ENCODE assay signal across 8 mouse cellular contexts in genomic region chr13:65240509-65241098, GRCm38 (mm10). TPM values are rescaled to one million over a fixed set of nuclear protein-coding genes. Genes with fewer than 3 reads are reported as not detected.
DNase-seq lines count a peak whose midpoint lies in the region; ATAC-seq and TF ChIP-seq lines count a peak whose summit lies in the region.

No protein-coding gene starts in this region.

- H3K9ac ChIP-seq in ES-E14 (ENCODE audit: insufficient read depth, low read depth, low read length, poor library complexity, severe bottlenecking), result peak overlapping the region; percentile 93
- peak overlapping the region; percentile 75 for H3K9ac ChIP-seq in forebrain, embryonic 16.5 days (replicated peaks; ENCODE audit: low read depth, low read length)
- peak overlapping the region; percentile 68 for H3K9ac ChIP-seq in lung, embryonic 15.5 days

- no peaks in the 10 kb centered on the region for H3K9me3 ChIP-seq in ES-E14 (ENCODE audit: control insufficient read depth, insufficient read depth, low read depth, low read length)
- peaks cover 5% of the 10 kb centered on the region; the same call in 1 of the 2 replicates for H3K9me3 ChIP-seq in forebrain, embryonic 16.5 days (ENCODE audit: control insufficient read depth, low read length)
- H3K9me3 ChIP-seq in lung, embryonic 15.5 days, result peaks cover 2% of the 10 kb centered on the region; the same call in 1 of the 2 replicates

- no peaks in the 10 kb centered on the region for H3K36me3 ChIP-seq in ES-E14 (ENCODE audit: control insufficient read depth, insufficient read depth, low read length, poor library complexity, severe bottlenecking)
- no peaks in the 10 kb centered on the region for H3K36me3 ChIP-seq in forebrain, embryonic 16.5 days (ENCODE audit: control insufficient read depth, insufficient read depth)
- peaks cover 10% of the 10 kb centered on the region; the same call in 1 of the 2 replicates for H3K36me3 ChIP-seq in lung, embryonic 15.5 days

- DNase-seq in ES-E14 (ENCODE audit: low read depth, low spot score), result peak; percentile 98
- DNase-seq in cerebellum, adult 11 months, result peak; percentile 97
- DNase-seq in heart, postnatal 4 days, result peak; percentile 97
- DNase-seq in layer of hippocampus, adult 8-10 months (ENCODE audit: low spot score in 2 of 2), result peak; percentile 97 to 98
- peak; percentile 94 for DNase-seq in ovary, adult 18-20 months (ENCODE audit: low spot score)
- peak; percentile 99 for DNase-seq in thymus, postnatal 0 days (ENCODE audit: low spot score)

- ATAC-seq in forebrain, embryonic 16.5 days, result peak; percentile 96
- peak; percentile 90 for ATAC-seq in lung, embryonic 15.5 days (ENCODE audit: borderline replicate concordance, extremely low read depth, low FRiP score, low TSS enrichment)

- H3K4me3 ChIP-seq in ES-E14 (ENCODE audit: insufficient read depth in 1 of 2, low read depth in 1 of 2, low read length in 2 of 2, poor library complexity in 1 of 2, severe bottlenecking in 1 of 2), result peak overlapping the region; percentile 82 to 96
- H3K4me3 ChIP-seq in forebrain, embryonic 16.5 days (replicated peaks; ENCODE audit: low read length), result peak overlapping the region; percentile 86
- peak overlapping the region; percentile 89 for H3K4me3 ChIP-seq in lung, embryonic 15.5 days

- in situ Hi-C loops in ES-E14 (cut with MboI; ENCODE audit: low sequenced_read_pairs in 2 of 2, unreplicated experiment in 2 of 2), result no loop called here

- H3K27ac ChIP-seq in ES-E14 (ENCODE audit: insufficient read depth, low read depth, low read length, poor library complexity, severe bottlenecking), result peak overlapping the region; percentile 90
- H3K27ac ChIP-seq in forebrain, embryonic 16.5 days (ENCODE audit: low read length), result peak overlapping the region; percentile 98
- H3K27ac ChIP-seq in lung, embryonic 15.5 days, result peak overlapping the region; percentile 94

- peaks cover 0 to 15% of the 10 kb centered on the region in 2 experiments; a peak in 2 of 4 replicates for H3K4me1 ChIP-seq in ES-E14 (ENCODE audit: control insufficient read depth in 2 of 2, insufficient read depth in 2 of 2, low read length in 2 of 2, poor library complexity in 1 of 2)
- H3K4me1 ChIP-seq in forebrain, embryonic 16.5 days (replicated peaks; ENCODE audit: control insufficient read depth, insufficient read depth, low read length), result peaks cover 14% of the 10 kb centered on the region
- peaks cover 13% of the 10 kb centered on the region for H3K4me1 ChIP-seq in lung, embryonic 15.5 days

- H3K4me2 ChIP-seq in forebrain, embryonic 16.5 days (ENCODE audit: low read length), result peak overlapping the region; percentile 100
- H3K4me2 ChIP-seq in lung, embryonic 15.5 days, result peak overlapping the region; percentile 92

- WGBS in forebrain, embryonic 16.5 days, result under 1% methylated on average over 28 of the region's 28 CpGs
- WGBS in lung, embryonic 15.5 days, result under 1% methylated on average over 28 of the region's 28 CpGs

- no peaks in the 10 kb centered on the region for H3K27me3 ChIP-seq in forebrain, embryonic 16.5 days (replicated peaks; ENCODE audit: control insufficient read depth, insufficient read depth, low read length)
- no peaks in the 10 kb centered on the region for H3K27me3 ChIP-seq in lung, embryonic 15.5 days

TF ChIP-seq in ES-E14, 5 proteins besides CTCF, POLR2A, EP300 and RAD21:
- TF ChIP-seq ZNF384 (IDR thresholded peaks at IDR 0.05; ENCODE audit: low read depth, low read length) (no peak), CHD2 (IDR thresholded peaks at IDR 0.05; ENCODE audit: low read depth, low read length) (peak; percentile 88), HCFC1 (IDR thresholded peaks at IDR 0.05; ENCODE audit: borderline replicate concordance, insufficient read depth, low read length) (no peak), ZC3H11A (IDR thresholded peaks at IDR 0.05; ENCODE audit: borderline replicate concordance, low read depth, low read length) (no peak)

RNA-seq across cellular contexts. Expression of gene Gm10775, which starts 18.7 kb away (rescaled TPM):
- 0.21 TPM in 1 of 2 replicates, not detected in the other for total RNA-seq in ES-E14 (2012; rRNA removed)
- not detected in 2 replicates for polyA plus RNA-seq in forebrain, embryonic 16.5 days (2015; fragmentation: Nextera tagmentation; extraction: Ambion mirVana)
- total RNA-seq in heart, postnatal 4 days (2021), result not detected
- total RNA-seq in layer of hippocampus, adult 8-10 months (2022), result under 1 TPM in 2 of 4 experiments, not detected in 2; 0.31 to 0.36 TPM
- not detected in 2 replicates for polyA plus RNA-seq in lung, embryonic 15.5 days (2015; fragmentation: Nextera tagmentation; extraction: Ambion mirVana)
- not detected in 2 replicates for polyA plus RNA-seq in thymus, postnatal 0 days (2015; fragmentation: Nextera tagmentation; extraction: Ambion mirVana)

RNA-seq across cellular contexts. Expression of gene Nlrp4f, which starts 34.8 kb away (rescaled TPM):
- total RNA-seq in ES-E14 (2012; rRNA removed), result 1.1 and 4.6 TPM in 2 replicates
- not detected in 2 replicates for polyA plus RNA-seq in forebrain, embryonic 16.5 days (2015; fragmentation: Nextera tagmentation; extraction: Ambion mirVana)
- total RNA-seq in heart, postnatal 4 days (2021), result not detected
- total RNA-seq in layer of hippocampus, adult 8-10 months (2022), result under 1 TPM in 2 of 4 experiments, not detected in 2; 0.17 to 0.18 TPM
- not detected in 2 replicates for polyA plus RNA-seq in lung, embryonic 15.5 days (2015; fragmentation: Nextera tagmentation; extraction: Ambion mirVana)
- not detected in 2 replicates for polyA plus RNA-seq in thymus, postnatal 0 days (2015; fragmentation: Nextera tagmentation; extraction: Ambion mirVana)

RNA-seq across cellular contexts. Expression of gene Zfp369, which starts 38.0 kb away (rescaled TPM):
- 30.7 and 36.0 TPM in 2 replicates for total RNA-seq in ES-E14 (2012; rRNA removed)
- polyA plus RNA-seq in forebrain, embryonic 16.5 days (2015; fragmentation: Nextera tagmentation; extraction: Ambion mirVana), result 20.5 and 21.2 TPM in 2 replicates
- 10 to 100 TPM; 30.5 to 32.9 TPM for total RNA-seq in heart, postnatal 4 days (2021)
- 10 to 100 TPM; 57.7 to 76.2 (median 66.0) TPM for total RNA-seq in layer of hippocampus, adult 8-10 months (2022)
- 10.1 and 10.4 TPM in 2 replicates for polyA plus RNA-seq in lung, embryonic 15.5 days (2015; fragmentation: Nextera tagmentation; extraction: Ambion mirVana)
- 12.5 and 15.3 TPM in 2 replicates for polyA plus RNA-seq in thymus, postnatal 0 days (2015; fragmentation: Nextera tagmentation; extraction: Ambion mirVana)

Comparison
In these comparisons a context has a peak if more than half of its experiments do, and no peak if none do; other contexts are left out.
1. Peak in every context shown above with its lines: DNase-seq, ATAC-seq, H3K4me3 ChIP-seq and H3K27ac ChIP-seq.